Mouse (Mus musculus) lung, adult 2 months (tissue): Measurements from ENCODE around the gene Dock4.

Experiments
- CTCF ChIP-seq: fragments of 200-500 bp; IDR thresholded peaks from 2 replicates; pipeline ENCODE4 v1.5.1; 2011; ENCODE audit warnings: mild to moderate bottlenecking, low read length, control low read depth; ENCODE audit not compliant: insufficient read depth
- POLR2A ChIP-seq: fragments of 200-500 bp; IDR thresholded peaks from 2 replicates; pipeline ENCODE4 v1.6.1; 2011; ENCODE audit warnings: low read depth, mild to moderate bottlenecking, control low read depth, low read length, borderline replicate concordance; ENCODE audit errors: extremely low read depth

DNA sequence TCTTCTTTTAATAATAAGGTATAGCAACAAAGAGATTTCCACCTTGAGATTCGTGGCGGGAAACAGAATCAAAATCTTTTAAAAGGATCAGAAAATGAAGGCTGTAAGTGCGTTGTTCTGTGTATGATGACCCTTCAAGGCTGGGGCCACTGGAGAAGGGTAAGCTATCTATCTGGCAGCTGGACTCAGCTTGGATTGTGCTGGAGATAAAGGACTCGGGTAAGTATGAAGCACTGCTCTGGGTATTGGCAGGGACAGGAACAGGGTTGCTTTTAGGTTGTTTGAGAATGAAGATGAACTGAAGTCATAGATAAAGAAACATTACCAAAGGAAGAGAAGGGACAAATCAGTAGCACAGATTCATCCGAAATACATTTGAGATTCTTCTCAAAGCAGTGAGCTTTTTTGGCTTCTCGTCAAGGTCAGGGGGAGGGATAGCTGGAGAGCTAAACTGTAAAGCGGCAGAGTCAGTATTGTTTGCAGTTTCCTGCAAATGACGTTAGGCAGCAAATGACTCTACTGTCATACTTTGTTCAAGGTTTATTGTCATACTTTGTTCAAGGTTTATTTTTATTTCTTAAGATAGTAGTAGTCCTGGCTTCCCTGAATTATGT, 30.3 kb upstream of the Dock4 start:
- TF ChIP-seq POLR2A (no peak), CTCF (no peak)
